Mouse (Mus musculus): Measurements from ENCODE around the gene Slc22a18. TPM values are rescaled to one million over a fixed set of nuclear protein-coding genes. Genes with fewer than 3 reads are reported as not detected.

The Slc22a18 gene
- total and polyA plus RNA-seq, 3 experiments, result 5.8 to 19.8 TPM; not detected in 1

DNA sequence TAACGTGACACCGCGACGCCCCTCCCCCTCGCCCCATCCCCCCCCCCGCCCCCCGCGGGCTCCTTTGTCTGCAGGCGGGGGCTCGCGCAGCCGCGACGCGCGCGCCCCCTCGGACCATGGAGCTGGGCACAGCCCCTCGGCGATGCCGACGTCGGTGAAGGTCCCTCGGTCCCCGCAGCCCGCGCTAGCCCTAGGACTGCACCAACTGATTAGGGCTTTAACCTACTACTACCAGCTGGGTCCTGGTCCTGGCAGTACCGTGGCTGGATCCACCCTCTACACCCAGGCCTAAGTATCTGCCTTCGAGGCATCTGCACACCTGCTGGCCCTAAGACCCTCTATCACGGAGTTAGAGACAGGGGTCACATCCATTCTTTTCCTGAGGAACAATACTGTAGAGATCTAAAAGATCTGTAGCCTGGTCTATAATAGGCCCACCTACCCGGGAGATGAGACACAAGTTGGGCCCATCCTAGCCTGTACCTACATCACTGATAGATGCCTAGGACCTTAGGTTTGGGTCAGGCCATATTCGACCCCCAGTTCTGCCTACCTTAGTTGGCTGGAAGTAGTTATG is 12.2 kb upstream of the Slc22a18 start:
- Histone ChIP-seq H3K4me1 (ENCODE audit: control insufficient read depth in 1 of 2, insufficient read depth in 2 of 2, low read length in 2 of 2) (peaks cover 0 to 21% of the 10 kb centered on the region in 2 experiments; a peak in 2 of 4 replicates), H3K9me3 (replicated peaks; ENCODE audit: insufficient read depth, low read length) (no peaks in the 10 kb centered on the region), H3K27ac (ENCODE audit: control insufficient read depth, low read depth, low read length) (no peak overlapping the region), H3K27me3 (ENCODE audit: control insufficient read depth in 1 of 2, insufficient read depth in 2 of 2, low read length in 2 of 2) (no peaks in the 10 kb centered on the region), H3K79me2 (ENCODE audit: control insufficient read depth, insufficient read depth, low read length, poor library complexity) (peaks cover 8% of the 10 kb centered on the region; the same call in 1 of the 2 replicates), H3K9ac (ENCODE audit: control insufficient read depth, low read depth, low read length, poor library complexity, severe bottlenecking) (peak overlapping the region; percentile 49), H3K36me3 (ENCODE audit: control insufficient read depth in 1 of 2, insufficient read depth in 2 of 2, low read length in 2 of 2) (peaks cover 0 to 16% of the 10 kb centered on the region in 2 experiments; a peak in 2 of 4 replicates), H3K4me3 (ENCODE audit: control insufficient read depth in 1 of 2, insufficient read depth in 1 of 2, low read depth in 2 of 2, low read length in 2 of 2) (peak overlapping the region; percentile 19 to 38; a peak in 3 of 4 replicates)
- DNase-seq (ENCODE audit: low read depth, low spot score), result peak; percentile 41
- TF ChIP-seq HCFC1 (IDR thresholded peaks at IDR 0.05; ENCODE audit: low read depth, low read length) (no peak), USF1 (IDR thresholded peaks at IDR 0.05; ENCODE audit: low read depth, low read length) (no peak)

DNA sequence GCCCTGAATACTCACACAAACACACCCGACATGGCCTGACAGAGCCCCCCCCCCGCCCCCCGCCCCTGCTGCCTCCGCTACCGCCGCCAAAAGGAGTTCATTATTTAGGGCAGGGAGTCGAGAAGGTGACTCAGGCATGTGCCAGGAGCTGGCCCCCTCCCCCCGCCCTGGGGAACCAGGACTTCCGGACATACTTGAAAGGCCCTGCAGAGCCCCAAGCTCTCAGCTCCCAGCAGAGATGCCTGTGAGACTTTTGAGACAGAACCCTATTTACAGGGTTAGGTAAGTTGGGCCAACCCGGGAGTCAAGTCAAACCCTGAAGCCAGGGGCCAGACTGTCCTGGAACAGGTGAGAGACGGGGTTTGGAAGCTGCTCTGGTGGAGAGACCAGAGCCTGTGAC is 11.6 kb upstream of the Slc22a18 start:
- no peak overlapping the region for H3K9ac ChIP-seq (ENCODE audit: control insufficient read depth, low read depth, low read length, poor library complexity, severe bottlenecking)
- peaks cover 8% of the 10 kb centered on the region; the same call in 1 of the 2 replicates for H3K79me2 ChIP-seq (ENCODE audit: control insufficient read depth, insufficient read depth, low read length, poor library complexity)
- DNase-seq (ENCODE audit: low read depth, low spot score), result no peak
- H3K27ac ChIP-seq (ENCODE audit: control insufficient read depth, low read depth, low read length), result no peak overlapping the region
- TF ChIP-seq ETS1 (IDR thresholded peaks at IDR 0.05; ENCODE audit: low read depth, low read length) (no peak), EP300 (IDR thresholded peaks at IDR 0.05; ENCODE audit: low read depth in 1 of 2, low read length in 2 of 2) (no peak), GABPA (IDR thresholded peaks at IDR 0.05; ENCODE audit: low read depth, low read length) (no peak), MAZ (IDR thresholded peaks at IDR 0.05; ENCODE audit: low read depth, low read length) (no peak), UBTF (IDR thresholded peaks at IDR 0.05; ENCODE audit: borderline replicate concordance, insufficient read depth, low read depth, low read length) (no peak), HCFC1 (IDR thresholded peaks at IDR 0.05; ENCODE audit: low read depth, low read length) (no peak), MYC (IDR thresholded peaks at IDR 0.05; ENCODE audit: low read depth, low read length) (no peak), CHD2 (IDR thresholded peaks at IDR 0.05; ENCODE audit: low read length) (no peak), POLR2AphosphoS2 (IDR thresholded peaks at IDR 0.05; ENCODE audit: low read length) (no peak), CHD1 (IDR thresholded peaks at IDR 0.05; ENCODE audit: low read depth, low read length) (no peak), USF1 (IDR thresholded peaks at IDR 0.05; ENCODE audit: low read depth, low read length) (no peak), POLR2AphosphoS5 (IDR thresholded peaks at IDR 0.05; ENCODE audit: borderline replicate concordance, low read depth, low read length) (no peak), BHLHE40 (IDR thresholded peaks at IDR 0.05; ENCODE audit: borderline replicate concordance, low read depth, low read length) (no peak), ZMIZ1 (IDR thresholded peaks at IDR 0.05; ENCODE audit: low read depth, low read length) (no peak), SMC3 (IDR thresholded peaks at IDR 0.05; ENCODE audit: low read depth, low read length) (no peak), USF2 (IDR thresholded peaks at IDR 0.05; ENCODE audit: borderline replicate concordance in 1 of 2, insufficient read depth in 1 of 2, low read depth in 1 of 2, low read length in 2 of 2) (no peak), MAX (IDR thresholded peaks at IDR 0.05; ENCODE audit: low read length) (no peak)
- H3K4me3 ChIP-seq (ENCODE audit: control insufficient read depth in 1 of 2, insufficient read depth in 1 of 2, low read depth in 2 of 2, low read length in 2 of 2), result no peak overlapping the region
- H3K4me1 ChIP-seq (ENCODE audit: control insufficient read depth in 1 of 2, insufficient read depth in 2 of 2, low read length in 2 of 2), result peaks cover 0 to 21% of the 10 kb centered on the region in 2 experiments; a peak in 2 of 4 replicates
- H3K9me3 ChIP-seq (replicated peaks; ENCODE audit: insufficient read depth, low read length), result no peaks in the 10 kb centered on the region
- no peaks in the 10 kb centered on the region for H3K27me3 ChIP-seq (ENCODE audit: control insufficient read depth in 1 of 2, insufficient read depth in 2 of 2, low read length in 2 of 2)
- peaks cover 0 to 16% of the 10 kb centered on the region in 2 experiments; a peak in 2 of 4 replicates for H3K36me3 ChIP-seq (ENCODE audit: control insufficient read depth in 1 of 2, insufficient read depth in 2 of 2, low read length in 2 of 2)
